ENCODE assay signal across 8 mouse cellular contexts in genomic region chr3:83763551-83764548, GRCm38 (mm10). TPM values are rescaled to one million over a fixed set of nuclear protein-coding genes. Genes with fewer than 3 reads are reported as not detected.
A peak's percentile ranks its signal among the peaks of the same experiment; 100 is the strongest.
DNase-seq lines count a peak whose midpoint lies in the region; ATAC-seq lines count a peak whose summit lies in the region.

No protein-coding gene starts in this region.

- WGBS in embryonic facial prominence, embryonic 14.5 days: 9% methylated on average over 40 of the region's 40 CpGs
- WGBS in limb, embryonic 10.5 days: 7% methylated on average over 40 of the region's 40 CpGs
- 7% methylated on average over 40 of the region's 40 CpGs for WGBS in midbrain, embryonic 11.5 days

- H3K27ac ChIP-seq in embryonic facial prominence, embryonic 14.5 days (replicated peaks; ENCODE audit: low read depth, low read length): peak overlapping the region; percentile 23; the same call in 1 of the 2 replicates
- H3K27ac ChIP-seq in limb, embryonic 10.5 days: peak overlapping the region; percentile 96
- H3K27ac ChIP-seq in midbrain, embryonic 11.5 days (ENCODE audit: low read depth, low read length): no peak overlapping the region

- peaks cover 18% of the 10 kb centered on the region for H3K4me1 ChIP-seq in embryonic facial prominence, embryonic 14.5 days (ENCODE audit: control insufficient read depth, insufficient read depth, low read length)
- peaks cover 57% of the 10 kb centered on the region for H3K4me1 ChIP-seq in limb, embryonic 10.5 days
- peaks cover 23% of the 10 kb centered on the region for H3K4me1 ChIP-seq in midbrain, embryonic 11.5 days (ENCODE audit: control insufficient read depth, insufficient read depth, low read length)

- peak; percentile 82 for ATAC-seq in embryonic facial prominence, embryonic 14.5 days (ENCODE audit: low read depth)
- peak; percentile 74 for ATAC-seq in midbrain, embryonic 11.5 days (ENCODE audit: low FRiP score)
- ATAC-seq in erythroid progenitor cell, adult 5-6 weeks (replicated peaks; ENCODE audit: low FRiP score, poor library complexity, severe bottlenecking): no peak

- DNase-seq in adrenal gland, postnatal 14 days: peak; percentile 89
- peak; percentile 96 for DNase-seq in embryonic facial prominence, embryonic 14.5 days (ENCODE audit: low spot score)
- peak; percentile 40 to 58 for DNase-seq in heart, adult 9 months (ENCODE audit: low spot score in 2 of 2)
- peak; percentile 16 to 60 for DNase-seq in kidney, adult 8-10 months
- peak; percentile 92 for DNase-seq in limb, embryonic 10.5 days (ENCODE audit: low spot score)
- DNase-seq in midbrain, embryonic 11.5 days (ENCODE audit: low spot score, missing footprints): peak; percentile 99
- DNase-seq in skeletal muscle tissue, adult 2 months (ENCODE audit: low read depth, low spot score): peak; percentile 49

- peak overlapping the region; percentile 63 for H3K9ac ChIP-seq in embryonic facial prominence, embryonic 14.5 days (ENCODE audit: low read depth, low read length)
- peak overlapping the region; percentile 74 for H3K9ac ChIP-seq in midbrain, embryonic 11.5 days (ENCODE audit: low read length)

- H3K36me3 ChIP-seq in embryonic facial prominence, embryonic 14.5 days (ENCODE audit: control insufficient read depth, insufficient read depth, low read length): peaks cover 3% of the 10 kb centered on the region; the same call in 1 of the 2 replicates
- H3K36me3 ChIP-seq in limb, embryonic 10.5 days: no peaks in the 10 kb centered on the region
- no peaks in the 10 kb centered on the region for H3K36me3 ChIP-seq in midbrain, embryonic 11.5 days (ENCODE audit: control insufficient read depth, insufficient read depth, low read length)

- H3K9me3 ChIP-seq in embryonic facial prominence, embryonic 14.5 days (ENCODE audit: control insufficient read depth, low read length): no peaks in the 10 kb centered on the region
- no peaks in the 10 kb centered on the region for H3K9me3 ChIP-seq in limb, embryonic 10.5 days (replicated peaks)
- H3K9me3 ChIP-seq in midbrain, embryonic 11.5 days (ENCODE audit: control insufficient read depth, low read length): no peaks in the 10 kb centered on the region

- H3K27me3 ChIP-seq in embryonic facial prominence, embryonic 14.5 days (replicated peaks; ENCODE audit: control insufficient read depth, insufficient read depth, low read length): no peaks in the 10 kb centered on the region; the same call in 1 of the 2 replicates
- H3K27me3 ChIP-seq in limb, embryonic 10.5 days (ENCODE audit: low read depth, poor library complexity, severe bottlenecking): peaks cover 33% of the 10 kb centered on the region
- H3K27me3 ChIP-seq in midbrain, embryonic 11.5 days (ENCODE audit: control insufficient read depth, insufficient read depth, low read length): peaks cover 3% of the 10 kb centered on the region

- H3K4me2 ChIP-seq in embryonic facial prominence, embryonic 14.5 days (ENCODE audit: low read depth, low read length): peak overlapping the region; percentile 84
- H3K4me2 ChIP-seq in midbrain, embryonic 11.5 days: peak overlapping the region; percentile 56

- H3K4me3 ChIP-seq in embryonic facial prominence, embryonic 14.5 days (ENCODE audit: low read depth, low read length): peak overlapping the region; percentile 37
- peak overlapping the region; percentile 51 for H3K4me3 ChIP-seq in limb, embryonic 10.5 days
- peak overlapping the region; percentile 32 for H3K4me3 ChIP-seq in midbrain, embryonic 11.5 days (ENCODE audit: low read depth, low read length)

RNA-seq across cellular contexts. Expression of gene Sfrp2, which starts 2.3 kb away (rescaled TPM):
- total RNA-seq in adrenal gland, postnatal 14 days (2021): 10.6 and 10.7 TPM in 2 replicates
- 605 and 677 TPM in 2 replicates for polyA plus RNA-seq in embryonic facial prominence, embryonic 14.5 days (2014; fragmentation: Nextera tagmentation; extraction: Ambion mirVana)
- 63.6 and 92.5 TPM in 2 replicates for polyA plus RNA-seq in limb, embryonic 10.5 days (2016; fragmentation: Nextera tagmentation; extraction: Ambion mirVana)
- polyA plus RNA-seq in midbrain, embryonic 11.5 days (2014; fragmentation: Nextera tagmentation; extraction: Ambion mirVana): 88.4 and 96.4 TPM in 2 replicates
- total RNA-seq in erythroid progenitor cell, adult 5-6 weeks (2015; ENCODE audit: low replicate concordance): not detected in 2 replicates
- not detected in 2 replicates for total RNA-seq in erythroid progenitor cell, adult 5-6 weeks (2017; ENCODE audit: low replicate concordance)

Comparison
In these comparisons a context has a peak if more than half of its experiments do, and no peak if none do; other contexts are left out.
1. DNase-seq: peak in every context shown above with its lines; median percentile 99 in midbrain, embryonic 11.5 days; 96 in embryonic facial prominence, embryonic 14.5 days; 92 in limb, embryonic 10.5 days; 89 in adrenal gland, postnatal 14 days; 49 in heart, adult 9 months; 49 in skeletal muscle tissue, adult 2 months; 38 in kidney, adult 8-10 months.